Mouse (Mus musculus) cerebellum, adult 11-12 months (tissue): ENCODE measurements at regions not wholly inside any gene's neighbourhood (a gene's known extent, or its start where the extent isn't known, plus 50 kb on each side); places are given as distances from the start of the nearest gene placed in this dataset.

Experiments
- DNase-seq: peaks from one replicate; pipeline ENCODE4 v3.0.0; 2022

DNA sequence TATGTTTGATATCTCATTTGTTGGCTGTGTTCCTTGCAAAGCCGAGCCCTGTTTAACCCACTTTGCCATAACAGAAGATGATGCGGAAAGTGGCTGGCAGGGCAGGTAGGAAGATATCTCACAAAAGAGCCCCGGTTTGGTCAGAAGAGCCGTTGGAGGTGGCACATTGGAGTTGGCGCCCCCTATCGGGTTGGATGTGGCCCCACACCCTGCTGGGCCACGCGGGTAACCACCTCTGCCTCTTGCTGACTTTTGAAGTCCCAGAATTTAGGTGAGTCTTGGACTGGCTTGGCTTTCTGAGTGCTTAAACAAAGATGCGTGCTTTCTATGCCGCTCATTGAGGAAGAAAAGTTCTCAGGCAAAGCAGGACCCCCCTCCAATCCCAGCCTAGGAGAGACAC is 56.1 kb downstream of the Gm4791 start:
- DNase-seq: no peak

DNA sequence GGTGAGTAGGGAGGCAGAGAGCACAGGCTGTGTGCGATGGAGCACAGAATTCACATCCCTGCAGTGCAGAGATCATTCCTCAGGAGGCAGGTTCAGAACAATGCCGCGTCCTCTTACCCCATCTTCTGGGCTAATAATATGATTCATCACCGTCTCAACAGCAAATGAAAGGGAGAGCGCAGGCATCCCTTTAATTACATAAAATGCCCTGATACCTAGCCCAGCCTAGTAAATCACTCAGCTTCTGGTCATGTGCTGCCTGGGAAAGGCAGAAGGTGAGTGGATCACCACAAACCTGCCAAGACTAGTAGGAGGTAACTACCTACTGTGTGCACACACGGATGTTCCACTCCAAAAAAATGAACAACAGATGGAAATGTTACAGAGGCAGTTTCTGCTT is 57.0 kb downstream of the Gm4791 start:
- DNase-seq: no peak

DNA sequence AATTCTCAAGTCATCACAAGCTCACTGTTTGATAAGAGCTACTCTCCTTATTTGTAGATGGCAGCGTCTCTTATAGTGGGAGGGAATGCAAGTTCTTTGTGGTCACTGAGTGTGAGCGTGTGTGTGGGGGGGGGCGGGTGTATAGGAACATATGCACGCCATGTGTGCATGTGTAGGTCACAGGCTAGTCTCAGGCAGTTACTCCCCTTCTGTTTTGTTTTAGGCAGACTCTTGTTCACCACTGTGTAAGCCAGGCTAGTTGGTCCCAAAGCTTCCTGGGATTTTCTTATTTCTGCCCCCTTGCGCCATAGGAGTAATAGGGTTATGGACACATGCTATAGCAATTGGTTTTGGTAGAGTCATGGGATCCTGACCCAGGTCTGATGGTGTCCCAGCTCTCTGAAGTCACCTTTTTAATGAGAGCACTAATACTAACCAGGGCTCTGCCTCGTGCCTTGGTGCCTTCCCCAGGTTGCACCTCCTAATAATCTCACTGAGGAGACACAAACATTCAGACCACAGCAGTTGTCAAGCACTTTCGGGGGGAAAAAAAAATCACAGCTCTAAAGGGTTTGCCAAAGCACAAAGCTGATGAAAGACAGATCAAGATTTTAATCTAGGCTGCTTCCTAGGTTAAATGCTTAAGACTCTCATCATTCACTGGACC is 60.9 kb downstream of the Gm4791 start:
- DNase-seq: no peak

DNA sequence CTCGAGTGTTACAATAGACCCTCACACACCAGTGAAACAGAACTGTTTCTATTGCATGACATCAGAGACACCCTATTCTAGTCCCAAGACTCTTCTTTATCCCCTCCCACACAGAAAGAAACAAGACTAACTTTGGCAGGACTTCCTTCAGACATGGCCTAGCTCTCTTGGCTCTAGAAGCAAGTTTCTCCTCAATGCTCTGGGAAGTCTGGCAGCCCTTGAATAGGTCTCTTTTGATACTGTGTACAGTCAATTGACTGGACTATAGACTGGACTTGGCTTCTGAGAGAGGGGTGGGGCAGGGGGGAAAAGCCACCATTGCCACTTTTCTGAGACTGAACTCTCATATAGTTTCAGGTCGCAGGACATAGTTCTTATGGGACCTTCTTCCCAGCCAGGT is 62.2 kb downstream of the Gm4791 start:
- no peak for DNase-seq

DNA sequence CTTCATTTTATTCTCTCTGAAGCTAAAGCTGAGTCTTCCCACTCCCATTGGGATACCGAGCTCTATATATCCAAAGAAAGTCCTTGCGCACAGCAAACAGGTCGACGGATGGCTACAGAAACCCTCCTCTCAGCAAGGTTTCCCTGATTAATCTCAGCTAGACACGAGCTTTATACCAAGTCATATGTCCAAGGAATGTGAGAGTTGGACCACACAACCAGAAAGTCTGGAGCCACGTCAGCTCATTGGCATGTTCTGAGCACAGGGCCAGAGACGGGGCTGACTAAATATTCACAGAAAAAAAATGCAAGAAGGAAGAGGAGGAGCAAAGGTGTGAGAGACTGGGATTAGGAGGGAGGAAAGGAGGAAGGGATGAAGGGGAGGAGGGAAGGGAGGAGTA is 64.0 kb downstream of the Gm4791 start:
- no peak for DNase-seq

DNA sequence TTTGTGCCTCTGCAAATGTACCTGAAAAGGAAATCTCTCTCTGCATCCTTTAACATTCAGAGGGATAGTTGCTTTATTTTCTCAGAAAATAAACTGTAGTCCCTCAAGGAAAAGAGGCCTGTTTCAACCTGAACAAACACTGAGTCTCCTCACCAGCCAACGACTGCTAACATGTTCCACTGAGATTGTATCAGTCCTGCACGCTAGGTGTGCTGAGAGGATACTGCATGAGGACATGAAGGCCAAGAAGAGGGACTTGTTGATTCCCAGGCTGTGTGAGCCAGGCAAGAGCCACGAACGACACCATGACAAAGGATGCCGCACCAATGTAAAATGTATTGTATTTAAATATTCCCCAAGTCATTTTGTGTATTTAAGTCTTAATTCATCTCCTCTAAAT is 65.2 kb downstream of the Gm4791 start:
- no peak for DNase-seq

DNA sequence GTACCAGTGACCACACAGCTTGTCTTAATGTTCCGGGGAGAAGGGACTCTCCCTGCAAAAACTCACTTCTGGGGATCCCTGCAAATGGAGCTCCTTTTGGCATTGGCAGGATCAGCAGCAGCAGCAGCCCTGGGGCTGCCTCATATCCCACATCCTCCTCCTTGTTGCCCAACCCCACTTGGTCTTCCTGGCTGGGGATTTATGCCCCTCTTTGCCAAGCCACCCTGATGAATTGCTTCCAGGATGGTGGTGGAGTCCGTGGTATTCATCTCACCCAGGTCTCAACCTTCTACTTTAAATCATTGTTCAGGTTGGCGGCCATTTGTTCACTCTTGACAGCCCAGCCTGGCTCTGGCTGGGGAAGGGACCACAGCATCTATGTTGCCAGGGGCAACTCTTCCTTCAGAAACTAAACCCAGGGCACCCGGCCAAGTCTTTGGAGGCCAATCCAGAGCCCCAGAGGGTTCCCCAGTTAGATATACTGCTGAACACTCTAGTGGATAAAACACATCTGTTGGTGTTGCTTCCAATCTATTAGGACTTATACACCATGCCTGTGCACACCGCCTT is 66.0 kb downstream of the Gm4791 start:
- no peak for DNase-seq

DNA sequence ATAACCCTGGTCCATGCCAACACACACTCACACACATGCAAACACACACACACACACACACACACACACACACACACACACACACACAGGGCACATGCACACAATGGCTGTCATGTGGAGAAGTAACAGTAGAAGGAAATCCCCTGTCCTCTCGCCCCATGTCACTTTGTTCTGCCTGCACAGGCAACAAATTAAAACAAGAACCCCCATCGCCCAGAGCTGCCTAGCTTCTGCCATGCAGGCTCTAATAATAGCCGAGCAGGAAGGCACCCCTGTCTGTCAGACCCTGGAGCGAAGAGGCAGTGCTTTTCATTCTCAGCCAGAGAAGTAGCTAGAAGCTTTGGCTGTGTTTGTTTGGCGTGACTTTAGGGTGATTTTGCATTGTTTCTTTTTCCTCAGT is 70.9 kb downstream of the Gm4791 start:
- no peak for DNase-seq

DNA sequence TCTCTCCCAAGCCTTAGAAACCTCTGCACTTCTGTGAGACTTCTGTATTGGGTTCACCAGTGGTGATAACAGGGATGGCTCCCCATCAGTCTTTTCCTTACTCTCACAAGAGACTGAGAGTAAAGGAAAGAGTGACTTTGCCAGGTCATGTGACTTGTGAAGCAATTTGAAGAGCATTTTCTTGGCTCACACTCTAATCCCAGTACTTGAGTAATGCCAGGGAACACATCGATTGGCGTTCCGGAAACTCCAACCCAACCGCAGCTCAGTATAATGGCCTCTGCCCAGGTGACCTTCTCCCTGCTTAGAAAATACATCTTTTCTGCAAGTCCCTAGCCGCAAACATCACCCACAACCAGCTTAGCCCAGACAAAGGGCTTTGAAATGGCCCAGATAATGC is 72.4 kb downstream of the Gm4791 start:
- DNase-seq: no peak

DNA sequence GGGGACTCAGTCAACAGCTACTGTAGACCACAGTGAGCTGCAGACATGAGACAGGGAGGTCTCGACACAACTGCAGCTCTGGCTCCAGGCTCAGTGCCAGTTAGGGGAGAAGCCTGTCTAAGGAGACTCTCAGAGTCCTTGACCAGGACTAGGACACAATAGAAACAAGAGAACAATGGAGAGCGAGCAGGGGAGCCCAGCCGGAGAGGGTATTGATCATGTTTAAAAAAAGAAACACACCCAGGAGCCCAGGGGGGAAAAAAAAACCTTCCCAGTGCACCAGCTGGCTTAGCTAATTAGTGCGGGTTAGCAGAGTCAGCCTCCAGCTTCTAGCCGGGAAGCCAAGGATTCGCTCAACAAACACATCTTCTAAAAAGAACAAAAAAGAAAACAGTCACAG is 78.4 kb downstream of the Gm4791 start:
- no peak for DNase-seq

DNA sequence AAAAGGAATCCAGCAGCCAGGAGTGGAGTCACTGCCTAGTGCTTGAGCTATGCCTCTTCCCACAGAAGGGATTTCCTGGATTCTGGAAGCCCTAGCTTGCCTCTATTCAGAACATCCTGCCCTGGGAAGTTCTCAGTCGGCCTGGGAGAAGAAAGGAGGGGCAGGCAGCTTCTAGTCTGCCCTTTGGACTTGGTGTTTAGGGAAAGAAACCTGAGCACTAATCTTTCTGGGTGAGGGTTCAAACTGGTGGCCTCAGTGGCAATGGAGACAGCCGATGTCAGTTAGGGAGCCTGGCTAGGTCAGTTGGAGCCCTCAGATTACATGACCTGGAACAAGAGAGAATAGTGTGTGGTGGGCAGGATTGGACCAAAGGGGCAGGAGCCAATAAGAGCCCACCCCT is 78.9 kb downstream of the Gm4791 start:
- DNase-seq: no peak

DNA sequence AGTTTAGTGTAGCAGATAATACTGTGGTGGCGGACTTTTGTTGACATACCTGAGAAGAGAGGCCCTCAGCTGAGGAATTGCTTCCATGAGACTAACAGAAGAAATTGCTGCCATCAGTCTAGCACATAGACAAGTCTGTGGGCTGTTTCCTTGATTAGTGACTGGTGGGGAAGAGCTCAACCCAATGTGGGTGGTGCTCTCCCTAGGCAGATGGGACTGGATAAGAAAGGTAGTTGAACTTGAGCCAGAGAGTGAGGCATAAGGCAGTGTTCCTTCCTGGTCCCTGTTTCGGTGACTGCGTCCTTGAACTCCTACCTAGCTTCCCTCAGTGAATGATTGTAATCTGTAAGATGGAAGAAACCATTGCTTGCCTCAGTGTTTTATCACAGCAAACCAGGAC is 79.4 kb downstream of the Gm4791 start:
- no peak for DNase-seq

DNA sequence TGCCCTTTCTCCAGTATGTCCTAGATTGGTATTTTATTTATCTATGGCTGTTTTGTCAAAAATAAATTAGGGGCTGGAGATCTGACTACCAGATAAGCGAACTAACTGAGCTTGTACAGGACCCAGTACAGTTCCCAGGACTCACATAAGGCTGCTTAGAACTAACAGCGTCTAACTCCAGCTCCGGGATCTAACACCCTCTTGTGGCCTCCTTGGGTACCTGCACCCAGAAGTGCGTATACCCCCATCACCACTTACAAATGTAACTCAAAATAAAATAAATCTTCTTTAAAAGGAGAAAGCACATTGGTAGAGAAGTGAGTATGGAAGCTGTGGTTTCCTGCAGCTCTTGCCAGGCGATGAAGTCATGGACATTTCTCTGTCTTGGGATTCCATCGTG is 82.9 kb downstream of the Gm4791 start:
- DNase-seq: no peak

DNA sequence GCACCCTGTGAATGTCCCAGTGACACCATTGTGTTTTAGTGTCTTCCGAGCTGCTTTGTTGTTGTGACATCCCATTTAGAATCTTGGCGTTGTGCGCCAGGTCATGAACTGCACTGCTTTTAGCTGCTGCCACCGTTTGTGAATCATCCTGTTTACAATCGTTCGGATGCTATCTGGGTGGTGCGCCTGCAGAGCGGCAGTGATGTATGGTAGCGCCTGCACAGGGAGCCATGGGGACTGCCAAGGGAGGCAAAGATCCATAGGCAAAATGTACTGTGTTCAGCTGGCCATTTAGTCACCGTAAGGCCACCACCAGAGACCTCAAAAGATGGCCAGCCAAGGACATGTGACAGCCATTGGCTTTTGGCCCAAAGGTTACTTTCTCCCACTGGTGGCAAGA is 93.3 kb downstream of the Gm4791 start:
- DNase-seq: no peak

DNA sequence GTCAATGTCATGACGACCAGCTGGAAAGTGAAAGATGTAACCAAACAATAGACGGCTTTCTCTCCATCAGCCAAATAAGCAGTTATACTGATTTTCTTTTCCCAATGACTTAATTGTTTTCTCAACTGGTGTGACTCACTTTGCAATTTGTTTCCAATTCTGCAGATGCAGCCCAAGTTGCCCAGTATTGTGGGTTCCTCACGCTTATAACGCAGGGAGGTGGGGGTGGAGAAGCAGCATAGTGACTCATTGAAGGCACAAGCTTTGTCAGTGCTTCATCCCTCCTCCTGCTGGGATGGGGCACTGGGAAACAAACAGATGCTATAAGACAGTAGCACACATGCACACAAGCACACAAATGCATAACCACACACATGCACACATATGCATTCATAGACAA is 97.1 kb downstream of the Gm4791 start:
- no peak for DNase-seq

DNA sequence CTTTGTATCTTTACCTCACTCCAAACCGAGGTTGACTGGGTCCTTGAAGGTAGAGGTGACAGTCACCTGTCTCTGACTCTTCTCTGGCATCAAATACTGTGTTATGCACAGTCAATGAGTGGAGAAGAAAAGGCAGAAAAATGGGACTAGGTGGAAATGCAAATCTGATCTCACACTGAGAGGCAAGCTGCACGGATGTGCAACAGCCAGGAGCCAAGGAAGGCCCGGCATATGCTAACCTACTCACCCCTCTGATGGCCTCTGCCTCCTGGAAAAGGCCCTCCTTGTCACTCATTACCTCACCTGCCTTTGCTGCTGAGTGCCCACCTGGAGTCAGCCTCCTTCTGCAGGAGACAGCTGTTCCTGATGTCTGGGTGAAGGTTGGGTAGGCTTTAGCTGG is 104.8 kb downstream of the Gm4791 start:
- DNase-seq: peak; percentile 63

DNA sequence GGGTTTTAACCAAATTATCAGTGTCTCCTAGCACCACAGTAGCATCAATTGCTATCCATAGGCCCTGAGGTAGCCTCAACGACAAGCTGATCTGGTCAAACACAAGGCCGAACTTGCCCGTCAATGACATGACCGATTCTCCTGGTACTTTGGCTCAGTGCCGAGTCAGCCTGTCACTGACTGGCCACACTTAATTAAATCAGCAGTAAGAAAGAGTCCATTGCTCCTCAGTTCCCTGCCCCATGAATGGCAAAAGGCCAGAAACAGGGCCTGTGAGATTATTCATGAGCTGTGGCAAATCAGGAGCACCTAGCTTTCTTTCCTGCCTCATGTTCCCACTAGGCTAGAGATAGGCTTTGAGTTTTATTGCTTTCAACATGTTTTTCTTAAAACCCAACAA is 105.4 kb downstream of the Gm4791 start:
- peak; percentile 29 for DNase-seq

DNA sequence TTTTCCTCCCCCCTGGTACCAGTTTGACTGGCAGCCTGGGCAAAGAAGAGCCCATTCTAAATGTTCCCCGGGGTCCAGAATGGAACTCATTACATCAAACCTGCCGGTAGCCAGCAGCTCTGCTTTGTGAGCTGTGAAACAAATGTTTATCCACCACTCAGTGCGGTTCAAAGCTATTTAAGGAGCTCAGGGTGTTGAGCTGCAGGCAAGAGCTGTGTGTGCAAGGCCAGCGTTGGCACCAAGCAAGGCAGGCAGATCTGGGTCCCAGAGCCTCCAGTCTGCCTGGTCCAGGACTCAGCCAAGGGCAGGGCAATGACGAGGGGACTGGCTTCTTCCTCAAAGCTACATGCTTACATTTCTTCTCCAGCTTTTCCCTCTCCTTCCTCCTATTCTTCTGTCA is 109.6 kb downstream of the Gm4791 start:
- DNase-seq: no peak

DNA sequence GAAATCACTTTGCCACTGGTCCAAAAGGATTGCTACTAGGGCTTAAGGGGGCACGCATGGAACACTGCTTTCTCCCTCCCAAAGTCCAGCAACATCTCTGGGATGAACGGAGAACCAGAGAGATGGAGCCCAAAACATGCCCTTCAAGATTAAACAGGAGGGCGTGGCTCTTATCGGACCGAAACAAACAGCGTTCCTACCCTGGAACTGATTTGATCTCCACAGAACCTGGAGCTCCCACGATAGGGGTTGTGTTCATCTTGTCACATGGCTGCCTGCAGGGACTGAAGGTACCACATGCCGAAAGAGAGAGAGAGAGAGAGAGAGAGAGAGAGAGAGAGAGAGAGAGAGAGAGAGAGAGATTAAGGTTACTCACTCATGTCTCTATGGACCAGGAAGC is 120.7 kb downstream of the Gm4791 start:
- DNase-seq: no peak

DNA sequence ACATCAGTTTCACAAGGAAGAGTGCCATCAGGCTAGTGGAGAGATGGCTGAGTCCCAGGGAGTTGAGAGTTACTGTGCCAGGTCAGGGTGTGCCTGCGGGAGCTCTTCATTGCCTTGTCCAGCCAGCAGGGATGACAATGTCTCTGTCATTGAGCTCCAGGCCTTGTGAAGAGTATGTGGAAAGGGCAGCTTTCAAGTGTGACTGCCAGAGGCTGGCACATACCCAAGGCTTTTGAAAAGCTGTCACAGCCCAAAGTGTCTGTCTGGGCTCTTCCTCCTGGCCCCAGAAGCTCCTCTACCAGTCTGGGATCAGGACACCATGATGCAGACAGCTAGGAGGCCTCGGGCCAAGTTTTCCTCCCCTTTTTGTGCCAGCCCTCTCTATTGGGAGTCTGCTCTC is 124.6 kb downstream of the Gm4791 start:
- DNase-seq: peak; percentile 51

DNA sequence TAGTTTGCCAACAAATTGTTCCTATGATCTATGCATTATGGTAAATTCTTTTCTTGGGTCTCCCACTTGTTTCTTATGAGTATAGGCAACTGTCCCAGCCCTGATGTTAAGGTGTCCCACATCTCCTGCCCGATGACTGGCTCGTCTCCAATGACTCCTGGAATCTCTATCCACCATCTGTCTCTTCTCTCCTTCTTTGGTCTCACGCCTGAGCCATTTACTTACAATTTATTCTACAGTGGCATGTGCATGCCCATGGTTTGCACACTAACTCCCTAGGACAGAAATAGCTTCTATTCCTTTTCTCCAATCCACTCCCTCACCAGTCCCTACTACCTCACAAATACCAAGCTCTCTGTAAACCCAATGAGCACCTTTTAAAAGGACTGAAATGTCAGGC is 127.0 kb downstream of the Gm4791 start:
- DNase-seq: peak; percentile 19

DNA sequence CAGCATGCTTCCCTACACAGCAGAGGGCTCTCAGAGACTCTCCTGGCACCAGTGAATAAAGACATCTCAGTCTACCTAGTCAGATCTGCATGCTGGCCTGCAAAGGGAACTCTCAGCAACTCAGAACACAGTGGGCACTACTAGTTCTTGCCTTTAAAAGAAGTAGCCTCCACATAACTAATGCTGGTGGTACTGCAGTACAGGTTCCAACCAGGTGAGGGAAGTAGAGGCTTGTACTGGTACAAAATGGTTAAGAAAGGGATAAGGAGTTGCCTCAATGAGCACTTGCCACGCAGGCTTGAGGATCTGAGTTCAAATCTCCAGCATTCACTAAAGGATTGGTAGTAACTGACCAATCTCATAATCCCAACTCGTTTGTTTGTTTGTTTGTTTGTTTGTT is 127.7 kb downstream of the Gm4791 start:
- DNase-seq: no peak

DNA sequence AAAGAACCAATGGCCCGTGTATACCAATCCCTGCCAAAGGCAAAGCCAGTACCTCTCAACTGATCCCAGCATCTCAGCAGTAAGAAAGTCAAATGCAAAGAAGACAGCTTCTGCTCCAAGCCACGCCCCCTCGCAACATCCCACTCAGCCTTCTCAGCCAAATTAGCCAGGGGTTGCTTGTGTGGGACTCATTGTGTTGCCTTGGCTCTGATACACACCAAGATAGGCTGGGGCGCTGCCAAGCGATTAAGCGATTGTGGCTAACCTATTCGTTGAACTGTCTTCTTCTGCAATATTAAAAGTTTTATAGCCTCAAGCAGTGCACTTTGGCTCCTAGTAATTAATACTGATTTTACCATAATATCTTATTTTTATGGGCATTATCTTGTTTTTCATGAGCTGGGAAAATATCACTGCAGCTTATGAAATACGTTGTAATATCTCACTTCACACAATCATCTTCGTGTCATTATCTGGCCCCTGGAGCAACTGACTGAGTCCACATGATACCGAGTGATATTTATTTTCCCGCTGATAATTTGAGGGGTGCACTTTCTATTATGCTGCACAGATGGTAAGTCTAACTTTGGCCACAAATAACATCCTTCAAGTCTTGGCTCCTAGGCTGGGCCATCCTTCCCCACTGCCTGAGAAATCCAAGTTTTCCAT is 129.3 kb downstream of the Gm4791 start:
- no peak for DNase-seq

DNA sequence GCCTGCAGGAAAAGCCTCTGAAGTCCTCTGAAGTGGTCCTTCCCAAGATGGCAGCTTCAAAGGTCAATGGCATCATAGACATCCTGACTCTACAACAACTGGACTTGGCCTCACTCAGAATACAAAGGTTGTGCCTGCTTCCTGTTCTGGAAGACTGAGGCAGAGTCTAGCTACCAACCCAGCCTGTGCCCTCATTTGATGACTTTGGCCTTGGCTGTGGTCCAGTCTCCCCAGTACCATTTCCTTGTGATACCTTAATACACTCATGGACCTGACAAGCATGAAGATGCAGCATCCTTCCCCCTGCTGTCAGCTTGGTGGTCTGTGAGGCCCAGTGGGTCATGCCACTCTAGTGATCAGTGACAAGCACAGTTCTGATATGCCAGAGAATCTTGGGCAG is 130.6 kb downstream of the Gm4791 start:
- DNase-seq: no peak

DNA sequence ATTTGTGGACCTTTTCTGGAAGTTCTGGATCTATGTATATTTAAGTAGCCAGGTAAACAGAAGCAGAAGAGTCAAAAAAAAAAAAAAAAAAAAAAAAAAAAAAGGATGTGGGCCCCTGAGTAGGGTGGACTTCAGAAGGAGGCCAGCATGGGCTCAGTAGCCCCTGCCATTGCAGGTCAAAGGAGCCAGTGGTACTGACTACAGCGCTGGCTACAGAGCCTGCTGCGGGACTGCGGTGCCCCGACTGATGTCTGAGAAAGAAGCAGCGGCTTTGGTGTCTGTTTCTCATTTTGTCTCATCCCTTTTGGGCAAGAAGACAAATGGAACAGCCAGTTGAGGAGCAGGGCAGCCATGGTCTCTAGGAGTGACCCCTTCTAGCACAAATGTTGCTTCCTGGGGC is 134.9 kb downstream of the Gm4791 start:
- no peak for DNase-seq
